Mouse (Mus musculus): ENCODE measurements around the gene Map1lc3b.
A peak's percentile ranks its signal among the peaks of the same experiment; 100 is the strongest.

Map1lc3b gene

GRCm38 (mm10) chr8:121609916-121610315 is 19.8 kb downstream of the Map1lc3b start:
- no peak for DNase-seq

- no peak for DNase-seq
These were observed 23.3 kb downstream of the Map1lc3b start for GRCm38 (mm10) chr8:121613419-121613818.

- peak; percentile 87 to 94 for DNase-seq
These were observed 29.3 kb downstream of the Map1lc3b start for GRCm38 (mm10) chr8:121619401-121619995.

GRCm38 (mm10) chr8:121620801-121621516 is 30.8 kb downstream of the Map1lc3b start:
- DNase-seq: peak; percentile 89 to 90

- DNase-seq: peak in 1 of 2 experiments; percentile 41
These were observed 31.7 kb downstream of the Map1lc3b start for GRCm38 (mm10) chr8:121621879-121622278.

- no peak for DNase-seq
These were observed 32.9 kb downstream of the Map1lc3b start for GRCm38 (mm10) chr8:121623043-121623442.

- no peak for DNase-seq
These were observed 38.5 kb downstream of the Map1lc3b start for GRCm38 (mm10) chr8:121628681-121629080.

- DNase-seq: peak; percentile 73 to 85
These were observed 41.5 kb downstream of the Map1lc3b start for GRCm38 (mm10) chr8:121631645-121632071.

- no peak for DNase-seq
These were observed 42.2 kb downstream of the Map1lc3b start for GRCm38 (mm10) chr8:121632401-121632800.

GRCm38 (mm10) chr8:121635534-121635933 is 45.4 kb downstream of the Map1lc3b start:
- DNase-seq: peak; percentile 81 to 88

- no peak for DNase-seq
These were observed 46.0 kb downstream of the Map1lc3b start for GRCm38 (mm10) chr8:121636180-121636579.

- no peak for DNase-seq
These were observed 52.6 kb downstream of the Map1lc3b start for GRCm38 (mm10) chr8:121642804-121643203.

- no peak for DNase-seq
These were observed 53.2 kb downstream of the Map1lc3b start for GRCm38 (mm10) chr8:121643384-121643783.

GRCm38 (mm10) chr8:121647511-121648215 is 57.5 kb downstream of the Map1lc3b start:
- DNase-seq: peak; percentile 57 to 91
